Mouse (Mus musculus): ENCODE results near the gene Rcn3.

Rcn3 gene

GRCm38 (mm10) chr7:45050945-45051600 lies 40.9 kb downstream of the Rcn3 start:
- no peak for DNase-seq (ENCODE audit: extremely low read depth, insufficient read length, low spot score)

GRCm38 (mm10) chr7:45048923-45049657 lies 42.9 kb downstream of the Rcn3 start:
- no peak for DNase-seq (ENCODE audit: extremely low read depth, insufficient read length, low spot score)

GRCm38 (mm10) chr7:45048001-45048890 lies 43.8 kb downstream of the Rcn3 start:
- no peak for DNase-seq (ENCODE audit: extremely low read depth, insufficient read length, low spot score)

GRCm38 (mm10) chr7:45047491-45047890 lies 44.5 kb downstream of the Rcn3 start:
- DNase-seq (ENCODE audit: extremely low read depth, insufficient read length, low spot score), result no peak

GRCm38 (mm10) chr7:45046853-45047350 lies 45.1 kb downstream of the Rcn3 start:
- DNase-seq (ENCODE audit: extremely low read depth, insufficient read length, low spot score), result no peak

- no peak for DNase-seq (ENCODE audit: extremely low read depth, insufficient read length, low spot score)
These were observed 46.3 kb downstream of the Rcn3 start for GRCm38 (mm10) chr7:45045741-45046140.

GRCm38 (mm10) chr7:45043307-45043706 lies 48.7 kb downstream of the Rcn3 start:
- DNase-seq (ENCODE audit: extremely low read depth, insufficient read length, low spot score), result no peak

GRCm38 (mm10) chr7:45040851-45041250 lies 51.2 kb downstream of the Rcn3 start:
- no peak for DNase-seq (ENCODE audit: extremely low read depth, insufficient read length, low spot score)

GRCm38 (mm10) chr7:45038411-45038810 lies 53.6 kb downstream of the Rcn3 start:
- no peak for DNase-seq (ENCODE audit: extremely low read depth, insufficient read length, low spot score)

- no peak for DNase-seq (ENCODE audit: extremely low read depth, insufficient read length, low spot score)
These were observed 54.2 kb downstream of the Rcn3 start for GRCm38 (mm10) chr7:45037720-45038361.

GRCm38 (mm10) chr7:45036702-45037101 lies 55.3 kb downstream of the Rcn3 start:
- DNase-seq (ENCODE audit: extremely low read depth, insufficient read length, low spot score), result no peak

GRCm38 (mm10) chr7:45035631-45036030 lies 56.4 kb downstream of the Rcn3 start:
- DNase-seq (ENCODE audit: extremely low read depth, insufficient read length, low spot score), result no peak

GRCm38 (mm10) chr7:45033722-45034359 lies 58.2 kb downstream of the Rcn3 start:
- no peak for DNase-seq (ENCODE audit: extremely low read depth, insufficient read length, low spot score)
